Mouse (Mus musculus): Measurements from ENCODE around the gene Rep15.

GRCm38 (mm10) chr6:147061630-147062029 lies 29.2 kb downstream of the Rep15 start:
- TF ChIP-seq CTCF (IDR thresholded peaks at IDR 0.05) (no peak), POLR2A (IDR thresholded peaks at IDR 0.05; ENCODE audit: insufficient read depth, low read depth, low read length) (no peak)

Measured in heart, adult 2 months (tissue).